Mouse (Mus musculus): ENCODE results near the gene Pms2.

- TF ChIP-seq POLR2A (IDR thresholded peaks at IDR 0.05; ENCODE audit: insufficient read depth, low read depth, low read length) (no peak), CTCF (IDR thresholded peaks at IDR 0.05; ENCODE audit: insufficient read depth, low read depth, low read length) (no peak)
These were observed 19.0 kb upstream of the Pms2 start for GRCm38 (mm10) chr5:143890741-143891140.

Measured in olfactory bulb, adult 2 months (tissue).